In the genomic region with DNA sequence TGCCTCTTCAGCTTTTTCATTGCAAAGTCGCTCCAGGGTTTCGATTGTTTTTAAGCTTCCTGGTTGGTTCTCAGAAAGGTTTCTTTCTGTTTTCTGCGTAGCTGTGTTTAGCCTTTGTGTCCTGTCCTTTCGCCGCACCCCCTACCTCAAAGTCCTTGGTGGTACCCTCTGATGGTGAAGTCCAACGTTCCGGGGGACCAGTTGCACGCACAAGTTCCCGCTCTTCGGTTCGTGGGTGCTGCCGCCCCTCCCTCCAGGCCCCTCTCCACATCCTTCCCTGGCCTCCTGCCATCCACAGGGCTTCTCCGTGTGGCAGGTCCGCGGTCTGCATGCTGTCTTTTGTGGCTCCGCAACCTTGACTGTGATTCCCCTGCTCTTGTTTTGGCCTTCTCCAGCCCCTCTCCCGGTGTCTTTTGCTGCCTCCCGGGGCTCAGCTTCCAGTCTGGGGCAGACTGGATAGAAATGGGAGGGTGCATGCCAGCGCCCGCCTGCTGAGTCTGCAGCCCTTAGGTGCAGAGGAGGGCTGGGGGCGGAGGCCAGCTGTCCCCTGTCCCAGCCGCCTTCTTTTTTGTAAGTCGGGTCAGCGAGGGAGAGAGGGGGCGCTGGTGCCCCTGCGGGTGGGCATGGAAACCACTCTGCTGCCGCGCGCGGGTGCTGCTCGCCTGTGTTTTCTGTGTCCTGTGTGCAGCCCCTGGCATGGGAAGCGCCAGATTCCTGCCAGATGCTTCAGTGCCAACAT, we compare ENCODE assay signal across 9 mouse cellular contexts. TPM values are rescaled to one million over a fixed set of nuclear protein-coding genes. Genes with fewer than 3 reads are reported as not detected.
DNase-seq lines count a peak whose midpoint lies in the region; ATAC-seq and TF ChIP-seq lines count a peak whose summit lies in the region.
"Had no signal": no experiment of that assay in that cellular context is flagged by ENCODE, and none has a peak within 500 bp of the region (broad histone marks: within the 10 kb centered on the region; RNA-seq: fewer than 3 reads in every experiment).

No protein-coding gene starts in this region.

- WGBS in spleen, adult 2 months = 4% methylated on average over 32 of the region's 32 CpGs
- WGBS in lung, embryonic 14.5 days = under 1% methylated on average over 32 of the region's 32 CpGs

- TF ChIP-seq CTCF in spleen, adult 2 months (IDR thresholded peaks at IDR 0.05; ENCODE audit: extremely low read depth, insufficient read depth, insufficient read length, insufficient replicate concordance) = no peak
- no peak for TF ChIP-seq CTCF in embryonic fibroblast, embryonic 13.5 days (IDR thresholded peaks at IDR 0.05; ENCODE audit: borderline replicate concordance, insufficient read depth, low read length)
- TF ChIP-seq CTCF in lung, embryonic 14.5 days (IDR thresholded peaks at IDR 0.05; ENCODE audit: low read depth) = peak; percentile 46

- peak; percentile 84 for ATAC-seq in lung, embryonic 14.5 days (ENCODE audit: insufficient read depth)

- H3K4me3 ChIP-seq in spleen, adult 2 months (ENCODE audit: extremely low read depth, insufficient read depth, insufficient read length) = peak overlapping the region; percentile 42
- peak overlapping the region; percentile 61 for H3K4me3 ChIP-seq in embryonic fibroblast, embryonic 13.5 days (ENCODE audit: insufficient read depth, low read length)
- H3K4me3 ChIP-seq in lung, embryonic 14.5 days (ENCODE audit: low read depth, low read length) = peak overlapping the region; percentile 55

- DNase-seq in spleen, adult 2 months (ENCODE audit: low read depth in 1 of 2, low spot score in 2 of 2) = no peak
- DNase-seq in spleen, postnatal 14 days (ENCODE audit: low spot score in 2 of 2) = no peak
- DNase-seq in heart, postnatal 4 days = peak; percentile 39
- DNase-seq in layer of hippocampus, adult 9-11 months = peak; percentile 71
- DNase-seq in lung, embryonic 14.5 days = peak; percentile 65
- DNase-seq in retina, embryonic 14.5 days (ENCODE audit: low spot score) = peak; percentile 72
- DNase-seq in spleen, postnatal 36 days (ENCODE audit: low spot score in 2 of 2) = no peak

- H3K9me3 ChIP-seq in lung, embryonic 14.5 days (ENCODE audit: low read depth, low read length) = no peaks in the 10 kb centered on the region

- peak overlapping the region; percentile 95 for H3K4me2 ChIP-seq in lung, embryonic 14.5 days

- H3K9ac ChIP-seq in lung, embryonic 14.5 days = peak overlapping the region; percentile 70

- no peak overlapping the region for H3K27ac ChIP-seq in spleen, adult 2 months (ENCODE audit: insufficient read depth, low read length)
- peak overlapping the region; percentile 5; the same call in 1 of the 2 replicates for H3K27ac ChIP-seq in embryonic fibroblast, embryonic 13.5 days (ENCODE audit: insufficient read depth, low read length)
- no peak overlapping the region for H3K27ac ChIP-seq in lung, embryonic 14.5 days (ENCODE audit: low read depth)

- no peaks in the 10 kb centered on the region for H3K27me3 ChIP-seq in spleen, adult 2 months (ENCODE audit: control insufficient read depth, insufficient read depth, low read length)
- H3K27me3 ChIP-seq in lung, embryonic 14.5 days (ENCODE audit: insufficient read depth, low read length) = no peaks in the 10 kb centered on the region

- no peak for TF ChIP-seq POLR2A in spleen, adult 2 months (IDR thresholded peaks at IDR 0.05; ENCODE audit: low read depth, low read length)
- TF ChIP-seq POLR2A in embryonic fibroblast, embryonic 13.5 days (IDR thresholded peaks at IDR 0.05; ENCODE audit: low read depth, low read length) = peak; percentile 9; the same call in 1 of the 2 replicates

- no peaks in the 10 kb centered on the region for H3K36me3 ChIP-seq in spleen, adult 2 months (ENCODE audit: control insufficient read depth, insufficient read depth, low read length)
- H3K36me3 ChIP-seq in lung, embryonic 14.5 days (ENCODE audit: insufficient read depth) = no peaks in the 10 kb centered on the region

- H3K4me1 ChIP-seq in spleen, adult 2 months (ENCODE audit: control insufficient read depth, insufficient read depth, insufficient read length) = no peaks in the 10 kb centered on the region
- H3K4me1 ChIP-seq in embryonic fibroblast, embryonic 13.5 days (ENCODE audit: control insufficient read depth, insufficient read depth, low read length) = peaks cover 3% of the 10 kb centered on the region; the same call in 1 of the 2 replicates
- peaks cover 7% of the 10 kb centered on the region; the same call in 1 of the 2 replicates for H3K4me1 ChIP-seq in lung, embryonic 14.5 days (ENCODE audit: insufficient read depth)

RNA-seq across cellular contexts. Expression of gene Fam19a1, which starts 3.7 kb away (rescaled TPM):
- polyA plus RNA-seq in spleen, adult 2 months (2012; rRNA removed) = not detected in 2 replicates
- polyA plus RNA-seq in embryonic fibroblast, embryonic 13.5 days (2011; ENCODE audit: insufficient read length, low read depth, missing spikeins) = 0.32 and 1.1 TPM in 2 replicates
- total RNA-seq in heart, postnatal 4 days (2021) = under 1 TPM in 1 of 2 experiments, not detected in 1; 0.12 TPM
- polyA plus RNA-seq in lung, embryonic 14.5 days (2014; fragmentation: Nextera tagmentation; extraction: Ambion mirVana) = 2.2 and 3.0 TPM in 2 replicates
- total RNA-seq: neutrophil, adult 5-6 weeks had no signal

RNA-seq across cellular contexts. Expression of gene 1700123L14Rik, which starts 49.3 kb away (rescaled TPM):
- polyA plus RNA-seq in spleen, adult 2 months (2012; rRNA removed) = not detected in 2 replicates
- polyA plus RNA-seq in embryonic fibroblast, embryonic 13.5 days (2011; ENCODE audit: insufficient read length, low read depth, missing spikeins) = not detected in 2 replicates
- not detected for total RNA-seq in heart, postnatal 4 days (2021)
- polyA plus RNA-seq in lung, embryonic 14.5 days (2014; fragmentation: Nextera tagmentation; extraction: Ambion mirVana) = not detected in 2 replicates
- total RNA-seq: neutrophil, adult 5-6 weeks had no signal

Comparison
In these comparisons a context has a peak if more than half of its experiments do, and no peak if none do; other contexts are left out.
1. DNase-seq: peak in heart, postnatal 4 days (single experiment), layer of hippocampus, adult 9-11 months (single experiment), lung, embryonic 14.5 days (single experiment) and retina, embryonic 14.5 days (single experiment); none in spleen, adult 2 months (0 of 2), spleen, postnatal 14 days (0 of 2) and spleen, postnatal 36 days (0 of 2).
2. Peak in every context shown above with its lines, with median percentiles within 50 percentile points of each other: H3K4me3 ChIP-seq.